Mouse (Mus musculus): Measurements from ENCODE around the gene Pdlim7.

Pdlim7 gene

DNA sequence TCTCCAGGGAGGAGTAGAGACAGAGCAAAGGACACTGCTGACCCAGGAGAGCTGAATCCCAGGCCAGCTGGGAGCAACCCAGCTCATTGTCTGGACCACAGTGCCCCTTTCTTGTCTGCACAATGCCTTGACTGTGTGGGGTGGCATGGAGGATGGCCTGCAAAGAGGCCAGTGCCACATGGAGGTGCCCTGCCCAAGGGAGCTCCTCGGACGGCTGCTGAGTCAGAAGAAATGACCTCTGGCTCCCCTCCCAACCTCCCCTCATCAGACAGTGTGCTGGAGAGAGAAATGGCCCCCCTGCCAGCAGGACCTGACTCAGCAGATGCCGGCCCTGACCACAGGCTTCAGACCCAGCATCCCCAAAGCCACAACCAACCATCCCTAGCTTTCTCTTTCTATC is 48.3 kb downstream of the Pdlim7 start:
- DNase-seq (ENCODE audit: low spot score) = no peak

DNA sequence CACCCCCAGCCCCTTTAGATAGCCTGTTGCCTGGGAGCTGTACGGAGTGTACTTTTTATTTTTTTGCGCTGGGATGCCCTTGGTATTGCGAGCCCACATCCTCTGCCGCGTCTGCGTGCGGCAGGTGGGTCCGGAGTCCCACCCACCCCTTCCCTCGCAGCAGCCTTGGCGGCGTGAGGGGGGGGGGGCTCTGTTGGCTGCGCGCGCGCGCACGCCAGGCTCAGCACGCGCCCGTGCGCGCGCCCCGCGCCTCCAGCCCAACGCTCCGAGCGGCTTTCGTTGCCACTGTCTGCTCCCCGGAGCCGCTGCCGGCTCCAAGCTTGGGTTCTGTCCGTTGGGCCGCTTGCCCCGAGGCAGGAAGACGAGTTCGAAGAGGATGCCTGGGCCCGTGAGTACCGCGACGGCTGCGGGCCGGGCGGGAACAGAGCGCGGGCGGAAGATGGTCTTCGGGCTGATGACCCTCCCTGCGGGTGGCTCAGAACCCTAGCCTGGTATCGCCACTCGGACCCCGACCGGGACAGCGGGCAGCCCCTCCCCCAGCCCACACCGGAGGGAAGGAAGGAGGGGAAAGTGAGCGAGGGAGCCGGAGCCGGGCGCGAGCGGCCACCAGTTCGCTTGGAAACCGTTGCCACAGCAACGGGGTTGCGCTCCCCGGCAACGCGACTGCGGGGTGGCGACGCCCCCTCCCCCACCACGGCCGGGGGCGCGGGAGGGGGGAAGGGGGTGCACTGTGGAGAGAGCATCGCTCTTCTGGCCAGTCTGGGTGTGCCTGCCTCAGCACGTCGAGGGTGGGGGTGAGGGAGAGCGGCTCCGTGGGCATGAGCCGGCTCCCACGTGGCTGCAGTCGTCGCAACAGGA is 49.2 kb downstream of the Pdlim7 start, which contains the start of gene Prr7:
Prr7 (plus strand) TSS at position 241 of the 858 bp plus-strand sequence.
- DNase-seq (ENCODE audit: low spot score) = no peak

DNA sequence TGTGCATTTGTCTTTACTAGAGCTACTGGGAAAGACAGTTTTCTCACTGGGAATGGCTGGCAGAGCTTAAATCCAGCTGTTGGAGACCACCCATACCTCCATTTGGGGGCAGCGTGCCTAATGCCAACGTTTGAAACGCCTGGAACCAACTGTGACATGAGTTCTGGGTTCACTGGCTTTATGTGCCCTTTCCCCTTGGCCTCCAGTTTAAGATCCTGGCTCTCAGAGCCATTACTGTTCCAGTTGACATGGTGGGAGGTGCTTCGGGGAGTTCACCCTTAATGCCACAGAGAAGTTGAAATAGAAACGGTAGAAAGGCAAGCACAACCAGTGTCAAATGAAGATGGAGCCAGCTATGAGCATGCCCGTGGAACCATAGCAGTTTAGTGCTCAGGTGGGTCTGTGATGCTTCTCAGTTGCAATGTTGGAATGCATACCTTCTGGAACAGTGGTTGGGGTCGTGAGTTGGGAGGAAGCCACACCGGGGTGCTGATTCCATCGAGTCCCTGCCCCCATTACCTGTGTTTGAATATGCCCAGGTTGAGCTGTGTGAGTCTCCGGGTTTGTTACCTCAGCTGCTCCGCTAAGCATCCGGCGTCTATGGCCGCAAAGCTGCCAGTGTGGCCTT is 50.0 kb downstream of the Pdlim7 start:
- DNase-seq (ENCODE audit: low spot score) = no peak

- DNase-seq (ENCODE audit: low spot score) = no peak
These were observed 50.5 kb downstream of the Pdlim7 start for GRCm38 (mm10) chr13:55462965-55463364.

- no peak for DNase-seq (ENCODE audit: low spot score)
These were observed 61.5 kb downstream of the Pdlim7 start for GRCm38 (mm10) chr13:55451785-55452549.

DNA sequence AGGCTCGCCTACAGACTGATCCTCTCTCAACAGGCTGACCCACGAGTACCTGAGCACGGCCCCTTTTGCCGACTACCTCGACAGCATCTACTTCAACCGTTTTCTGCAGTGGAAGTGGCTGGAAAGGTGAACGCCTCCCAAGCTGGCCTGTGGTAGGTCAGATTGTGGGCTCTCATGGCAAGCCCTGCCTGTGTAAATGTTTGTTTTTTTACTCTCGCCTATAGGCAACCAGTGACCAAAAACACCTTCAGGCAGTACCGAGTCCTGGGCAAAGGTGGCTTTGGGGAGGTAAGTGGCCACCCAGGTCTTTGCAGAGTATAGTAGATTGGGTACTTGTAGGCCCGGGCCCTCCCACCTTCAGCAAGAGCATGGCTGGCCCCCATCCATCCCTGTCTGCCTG is 62.2 kb downstream of the Pdlim7 start:
- DNase-seq (ENCODE audit: low spot score) = no peak

DNA sequence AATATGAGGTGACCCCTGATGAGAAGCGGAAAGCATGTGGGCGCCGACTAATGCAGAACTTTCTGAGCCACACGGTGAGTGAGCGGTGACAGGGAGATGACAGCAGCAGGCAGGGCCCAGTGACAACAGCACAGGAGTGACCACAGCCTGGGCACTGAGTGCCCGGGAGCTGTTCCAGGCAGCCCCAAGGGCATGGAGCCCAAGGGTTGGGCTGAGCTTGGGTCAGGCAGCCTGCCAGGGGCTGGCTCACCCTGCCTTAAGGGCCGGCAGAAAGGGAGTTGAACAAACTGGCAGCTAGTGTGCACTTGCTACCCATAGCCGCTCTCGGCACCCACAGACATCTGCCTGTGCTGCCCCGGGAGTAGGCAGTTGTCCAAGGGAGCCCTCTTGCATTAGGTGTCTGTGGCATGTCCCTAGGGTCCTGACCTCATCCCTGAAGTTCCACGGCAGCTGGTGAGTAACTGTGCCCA is 62.9 kb downstream of the Pdlim7 start:
- no peak for DNase-seq (ENCODE audit: low spot score)

DNA sequence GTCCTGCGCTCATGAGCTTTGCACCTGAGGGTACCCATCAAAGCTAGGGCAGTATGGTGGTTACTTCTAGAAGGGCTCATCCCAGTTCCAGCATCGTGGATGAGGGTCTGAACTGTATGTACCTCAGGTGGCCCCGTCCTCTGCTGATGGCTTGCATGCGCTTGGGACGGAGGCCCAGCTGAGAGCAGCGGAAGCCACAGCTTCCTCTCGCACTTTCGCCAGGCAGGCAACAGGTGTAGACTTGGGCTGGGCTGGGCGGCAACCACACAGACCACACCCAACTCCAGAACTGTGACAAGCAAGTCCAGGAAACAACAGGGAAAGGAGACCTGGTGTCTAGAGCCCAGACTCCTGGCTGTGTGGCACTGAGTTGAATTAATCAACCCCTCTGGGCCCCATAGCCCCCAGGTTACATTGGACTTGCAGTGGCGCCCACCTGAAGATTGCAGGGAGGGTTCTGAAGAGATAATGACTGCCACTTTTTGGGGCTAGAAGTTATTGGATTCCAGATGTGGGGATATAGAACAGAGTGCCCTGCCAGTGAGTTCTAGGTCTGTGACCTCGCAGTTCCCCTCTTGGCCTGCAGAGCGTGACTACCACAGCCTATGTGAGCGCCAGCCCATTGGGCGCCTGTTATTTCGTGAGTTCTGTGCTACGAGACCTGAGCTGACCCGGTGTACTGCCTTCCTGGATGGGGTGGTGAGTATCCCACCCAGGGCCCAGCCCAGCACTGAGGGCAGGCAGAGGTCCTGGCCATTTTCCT is 63.6 kb downstream of the Pdlim7 start:
- no peak for DNase-seq (ENCODE audit: low spot score)

DNA sequence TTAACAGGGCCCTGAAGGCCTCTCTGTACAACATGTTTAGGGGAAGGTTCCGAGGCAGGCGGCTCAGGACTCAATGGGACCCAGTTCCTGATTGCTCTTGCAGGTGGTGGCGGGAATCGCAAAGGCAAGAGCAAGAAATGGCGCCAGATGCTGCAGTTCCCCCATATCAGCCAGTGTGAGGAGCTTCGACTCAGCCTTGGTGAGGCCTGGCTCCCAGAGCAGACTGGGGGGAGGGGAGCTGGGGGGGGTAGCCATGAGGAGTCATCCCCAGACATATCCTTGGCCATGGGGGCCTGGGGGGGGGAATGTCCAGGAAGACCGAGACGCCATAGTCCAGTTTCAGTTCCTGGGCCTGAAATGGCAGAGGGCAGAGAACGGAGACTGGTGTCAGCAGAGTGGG is 64.3 kb downstream of the Pdlim7 start:
- DNase-seq (ENCODE audit: low spot score) = no peak

GRCm38 (mm10) chr13:55448131-55448530 is 65.3 kb downstream of the Pdlim7 start:
- no peak for DNase-seq (ENCODE audit: low spot score)

- DNase-seq (ENCODE audit: low spot score) = no peak
These were observed 65.9 kb downstream of the Pdlim7 start for GRCm38 (mm10) chr13:55447543-55447943.

DNA sequence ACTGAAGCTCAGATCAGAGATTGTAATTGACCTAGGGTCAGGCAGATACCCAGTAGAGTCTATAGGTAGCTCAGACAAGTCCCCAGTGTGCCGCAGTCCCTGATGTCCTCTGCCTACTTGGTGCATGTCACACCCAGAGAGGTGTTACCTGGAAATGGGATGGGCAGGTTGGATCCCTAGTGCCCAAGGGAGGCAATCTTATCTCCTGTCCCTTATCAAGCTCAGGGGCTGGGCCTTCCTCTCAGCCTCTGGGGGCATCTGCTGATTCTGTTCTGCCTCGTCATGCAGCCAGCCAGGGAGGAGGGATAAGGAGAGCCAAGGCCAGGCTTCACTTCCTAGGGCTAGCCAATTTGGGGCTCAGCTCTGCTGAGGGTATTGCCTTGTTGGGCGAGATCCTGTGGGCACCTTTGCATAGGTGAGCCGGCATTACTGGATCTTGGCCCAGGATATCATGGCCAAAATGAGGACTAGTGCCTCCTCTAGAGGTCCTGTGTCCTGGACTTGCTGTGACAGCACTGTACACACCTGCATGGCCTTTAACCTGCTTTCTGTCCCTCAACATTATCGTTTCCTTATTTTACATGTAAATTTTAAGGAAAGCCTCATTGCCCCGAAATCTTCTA is 66.9 kb downstream of the Pdlim7 start:
- no peak for DNase-seq (ENCODE audit: low spot score)

Measured in urinary bladder, postnatal 10 days (tissue).